Comparison of ENCODE assay signal across 22 mouse cellular contexts in genomic region chr6:129337751-129338150, GRCm38 (mm10). TPM values are rescaled to one million over a fixed set of nuclear protein-coding genes. Genes with fewer than 3 reads are reported as not detected.
"Had no signal": no experiment of that assay in that cellular context is flagged by ENCODE, and none has a peak within 500 bp of the region (broad histone marks: within the 10 kb centered on the region; RNA-seq: fewer than 3 reads in every experiment).

No protein-coding gene starts in this region.

- H3K9ac ChIP-seq: liver, embryonic 14.5 days; lung, embryonic 15.5 days; midbrain, embryonic 13.5 days; midbrain, embryonic 15.5 days; neural tube, embryonic 12.5 days; stomach, embryonic 15.5 days had no signal

- H3K4me1 ChIP-seq: lung, embryonic 15.5 days; neural tube, embryonic 12.5 days; stomach, embryonic 15.5 days had no signal

- H3K27ac ChIP-seq: liver, embryonic 14.5 days; lung, embryonic 15.5 days; macrophage; midbrain, embryonic 13.5 days; midbrain, embryonic 15.5 days; neural tube, embryonic 12.5 days; stomach, embryonic 15.5 days; stomach, postnatal 0 days had no signal

- H3K9me3 ChIP-seq: lung, embryonic 15.5 days; megakaryocyte, embryonic 14.5 days; midbrain, embryonic 13.5 days; midbrain, embryonic 15.5 days; neural tube, embryonic 12.5 days; stomach, embryonic 15.5 days had no signal

- H3K36me3 ChIP-seq: lung, embryonic 15.5 days; midbrain, embryonic 13.5 days; midbrain, embryonic 15.5 days; neural tube, embryonic 12.5 days; stomach, embryonic 15.5 days had no signal

- ATAC-seq: lung, postnatal 0 days; midbrain, embryonic 13.5 days; midbrain, embryonic 15.5 days had no signal

- H3K27me3 ChIP-seq: lung, embryonic 15.5 days; megakaryocyte, embryonic 14.5 days; midbrain, embryonic 13.5 days; midbrain, embryonic 15.5 days; neural tube, embryonic 12.5 days; stomach, embryonic 15.5 days had no signal

- DNase-seq: lung, adult 2 months; right cerebral cortex, postnatal 14 days; thymus, adult 2 months; thymus, postnatal 36 days had no signal

- H3K4me2 ChIP-seq: lung, embryonic 15.5 days; midbrain, embryonic 11.5 days; midbrain, embryonic 13.5 days; midbrain, embryonic 15.5 days; neural tube, embryonic 12.5 days; stomach, embryonic 15.5 days had no signal

- H3K4me3 ChIP-seq: lung, embryonic 15.5 days; megakaryocyte, embryonic 14.5 days; midbrain, embryonic 13.5 days; midbrain, embryonic 15.5 days; neural tube, embryonic 12.5 days; stomach, embryonic 15.5 days had no signal

RNA-seq across cellular contexts. Expression of gene 4922502D21Rik, which starts 6.2 kb away (rescaled TPM):
- total RNA-seq: midbrain, postnatal 0 days; neutrophil, adult 5-6 weeks had no signal
- polyA plus RNA-seq: liver, embryonic 14.5 days; liver, embryonic 16.5 days; lung, adult 2 months; lung, embryonic 15.5 days; lung, postnatal 0 days; macrophage; midbrain, embryonic 11.5 days; midbrain, embryonic 13.5 days; midbrain, embryonic 15.5 days; midbrain, postnatal 0 days; neural tube, embryonic 12.5 days; neural tube, embryonic 14.5 days; spleen, adult 2 months; stomach, embryonic 15.5 days; stomach, postnatal 0 days had no signal

RNA-seq across cellular contexts. Expression of gene Clec12b, which starts 47.9 kb away (rescaled TPM):
- total RNA-seq: midbrain, postnatal 0 days; monocyte, adult 5-6 weeks had no signal
- polyA plus RNA-seq: liver, embryonic 16.5 days; macrophage; midbrain, embryonic 11.5 days; neural tube, embryonic 12.5 days; spleen, adult 2 months; stomach, embryonic 15.5 days; stomach, postnatal 0 days; thymus, adult 2 months had no signal

RNA-seq across cellular contexts. Expression of gene Clec1b, which starts 59.3 kb away (rescaled TPM):
- total RNA-seq: midbrain, postnatal 0 days had no signal
- polyA plus RNA-seq: testis, adult 2 months had no signal
